Mouse (Mus musculus) hindbrain, postnatal 0 days (tissue): Measurements from ENCODE around the gene Olfr45. TPM values are rescaled to one million over a fixed set of nuclear protein-coding genes. Genes with fewer than 3 reads are reported as not detected.

Experiments
- ATAC-seq: fragments of 200-750 bp; cut with Nextera tagmentation; 2 replicates; pipeline ENCODE4 v1.8.0; 2017; ENCODE audit warnings: mild to moderate bottlenecking, moderate TSS enrichment, moderate library complexity
- DNase-seq: peaks from one replicate; pipeline ENCODE4 v3.0.0-alpha.2; 2015; ENCODE audit warnings: low spot score
- H3K27ac ChIP-seq: fragments of 300-500 bp; sonication (generic); 2 replicates; pipeline ENCODE4 v1.5.1; 2014; ENCODE audit warnings: mild to moderate bottlenecking
- H3K27me3 ChIP-seq: fragments of 300-500 bp; sonication (generic); 2 replicates; pipeline ENCODE4 v1.6.1; 2014; ENCODE audit warnings: low read length, mixed read lengths; ENCODE audit not compliant: insufficient read depth
- H3K36me3 ChIP-seq: fragments of 300-500 bp; sonication (generic); 2 replicates; pipeline ENCODE4 v1.6.1; 2014; ENCODE audit warnings: low read length, mixed read lengths; ENCODE audit not compliant: insufficient read depth
- H3K4me1 ChIP-seq: fragments of 300-500 bp; sonication (generic); 2 replicates; pipeline ENCODE4 v1.6.1; 2014; ENCODE audit warnings: antibody characterized with exemption, low read length, mixed read lengths; ENCODE audit not compliant: insufficient read depth
- H3K4me2 ChIP-seq: fragments of 300-500 bp; sonication (generic); 2 replicates; pipeline ENCODE4 v1.6.1; 2014; ENCODE audit warnings: low read depth, mild to moderate bottlenecking, low read length, moderate library complexity, mixed read lengths
- H3K4me3 ChIP-seq: fragments of 300-500 bp; sonication (generic); 2 replicates; pipeline ENCODE4 v1.5.1; 2014; ENCODE audit warnings: low read length
- H3K9ac ChIP-seq: fragments of 300-500 bp; sonication (generic); replicated peaks from 2 replicates; pipeline ENCODE4 v1.6.1; 2014; ENCODE audit warnings: mild to moderate bottlenecking, low read length, moderate library complexity, mixed read lengths
- H3K9me3 ChIP-seq: fragments of 300-500 bp; sonication (generic); 2 replicates; pipeline ENCODE4 v1.6.1; 2016; ENCODE audit warnings: low read length, mixed read lengths
- CTCF ChIP-seq: IDR thresholded peaks from 2 replicates; pipeline ENCODE4 v1.5.1; 2016; ENCODE audit warnings: antibody characterized with exemption, control low read depth, low read depth
- WGBS: fragments of 180-500 bp; shearing (Covaris S2); extraction: QIAGEN DNeasy Blood & Tissue Kit; methylation state at CpG from one replicate; pipeline ENCODE4 v1.1.7; 2014; 5-methylcytosine and 5-hydroxymethylcytosine counted together
- polyA plus RNA-seq: library from polyadenylated mRNA; unstranded; fragments of >200 nt; fragmentation: Nextera tagmentation; extraction: Ambion mirVana; gene quantifications from 2 replicates; pipeline ENCODE4 v1.2.1, GENCODE M21; 2015
- total RNA-seq: library from RNA; depleted of rRNA; stranded (reverse); fragments of >200 nt; gene quantifications from 2 replicates; pipeline ENCODE4 v1.2.3, GENCODE M21; 2014; rRNA removed

Olfr45 gene
- total and polyA plus RNA-seq, 2 experiments from 2014 or later: not detected

- Histone ChIP-seq H3K4me1 (no peaks in the 10 kb centered on the region), H3K27me3 (no peaks in the 10 kb centered on the region), H3K4me2 (no peak overlapping the region), H3K4me3 (no peak overlapping the region), H3K9ac (no peak overlapping the region), H3K9me3 (no peaks in the 10 kb centered on the region), H3K27ac (no peak overlapping the region), H3K36me3 (no peaks in the 10 kb centered on the region)
- no peak for TF ChIP-seq CTCF
- 17% methylated on average over 2 of the region's 2 CpGs for WGBS
- ATAC-seq: no peak
- peak; percentile 31 for DNase-seq
Measured at GRCm38 (mm10) chr7:140706348-140706747, 24.6 kb downstream of the Olfr45 start.

DNA sequence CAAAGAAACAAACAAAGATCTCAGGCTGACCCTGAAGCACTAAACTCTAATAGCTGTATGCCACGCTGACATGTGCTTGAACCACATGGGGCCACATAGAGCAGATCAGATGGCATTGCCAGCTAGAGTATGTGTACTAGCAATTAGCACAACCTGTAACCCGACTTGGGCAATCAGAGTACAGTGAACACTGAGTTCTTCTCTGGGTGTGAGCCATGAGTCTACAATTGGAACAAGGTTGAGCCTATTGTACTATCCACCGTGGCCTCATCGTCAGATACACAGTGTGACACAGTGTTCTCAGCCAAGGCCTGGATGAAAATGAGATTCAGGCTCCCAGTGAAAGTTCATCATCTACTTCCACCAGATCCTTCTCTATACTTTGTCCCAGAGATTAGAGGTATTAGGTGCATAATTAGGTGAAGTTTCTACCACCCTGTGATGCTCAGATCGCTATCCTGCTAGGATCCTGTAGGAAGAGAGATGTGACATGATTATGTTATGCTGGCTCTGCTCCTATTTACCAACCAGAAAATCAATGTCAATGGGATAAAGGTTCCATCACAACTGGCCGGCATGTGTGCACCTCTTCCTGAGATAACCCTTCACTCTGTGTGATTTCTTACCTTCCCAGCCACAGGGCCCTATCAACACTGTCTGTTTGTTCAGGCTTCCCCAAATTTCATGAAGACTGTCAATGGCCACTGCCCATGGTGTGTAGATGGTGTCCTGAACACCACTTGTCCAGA lies 26.0 kb downstream of the Olfr45 start:
- no peak for TF ChIP-seq CTCF
- WGBS: 75% methylated on average over 6 of the region's 6 CpGs
- Histone ChIP-seq H3K27me3 (no peaks in the 10 kb centered on the region), H3K4me3 (no peak overlapping the region), H3K9me3 (no peaks in the 10 kb centered on the region), H3K4me2 (no peak overlapping the region), H3K36me3 (no peaks in the 10 kb centered on the region), H3K9ac (no peak overlapping the region), H3K4me1 (no peaks in the 10 kb centered on the region), H3K27ac (no peak overlapping the region)
- DNase-seq: no peak
- no peak for ATAC-seq

GRCm38 (mm10) chr7:140717155-140718055 lies 35.7 kb downstream of the Olfr45 start:
- H3K27ac ChIP-seq: no peak overlapping the region
- 83% methylated on average over 7 of the region's 7 CpGs for WGBS
- DNase-seq (no peak), ATAC-seq (no peak)
- TF ChIP-seq CTCF: no peak
- no peaks in the 10 kb centered on the region for H3K9me3 ChIP-seq
- no peaks in the 10 kb centered on the region for H3K27me3 ChIP-seq
- H3K4me3 ChIP-seq: no peak overlapping the region
- H3K4me1 ChIP-seq: no peaks in the 10 kb centered on the region
- no peaks in the 10 kb centered on the region for H3K36me3 ChIP-seq
- H3K9ac ChIP-seq: no peak overlapping the region
- H3K4me2 ChIP-seq: no peak overlapping the region

DNA sequence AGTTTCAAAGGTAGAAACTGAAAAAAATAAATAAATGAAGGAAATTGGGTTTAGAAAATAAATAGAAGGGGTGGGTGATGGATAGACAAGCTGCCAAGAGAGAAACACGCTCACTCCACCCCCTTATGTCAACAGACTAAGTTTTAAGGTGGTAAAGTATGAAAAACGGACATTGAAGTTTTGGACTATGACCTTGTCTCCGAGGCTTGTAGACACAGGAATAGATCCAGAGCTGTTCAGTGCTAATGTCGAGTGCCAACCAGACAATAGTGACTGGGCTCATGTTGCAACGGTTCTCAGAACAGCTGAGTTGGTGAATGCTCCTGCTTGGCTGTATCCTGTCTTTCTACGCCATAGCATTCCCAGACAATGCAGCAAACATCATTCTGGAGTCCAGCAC lies 39.3 kb downstream of the Olfr45 start:
- Histone ChIP-seq H3K27me3 (no peaks in the 10 kb centered on the region), H3K4me1 (no peaks in the 10 kb centered on the region), H3K9ac (no peak overlapping the region), H3K4me2 (no peak overlapping the region), H3K9me3 (no peaks in the 10 kb centered on the region), H3K27ac (no peak overlapping the region), H3K36me3 (no peaks in the 10 kb centered on the region), H3K4me3 (no peak overlapping the region)
- whole genome bisulfite sequencing: 83% methylated on average over 6 of the region's 6 CpGs
- no peak for TF ChIP-seq CTCF
- DNase-seq (no peak), ATAC-seq (no peak)

DNA sequence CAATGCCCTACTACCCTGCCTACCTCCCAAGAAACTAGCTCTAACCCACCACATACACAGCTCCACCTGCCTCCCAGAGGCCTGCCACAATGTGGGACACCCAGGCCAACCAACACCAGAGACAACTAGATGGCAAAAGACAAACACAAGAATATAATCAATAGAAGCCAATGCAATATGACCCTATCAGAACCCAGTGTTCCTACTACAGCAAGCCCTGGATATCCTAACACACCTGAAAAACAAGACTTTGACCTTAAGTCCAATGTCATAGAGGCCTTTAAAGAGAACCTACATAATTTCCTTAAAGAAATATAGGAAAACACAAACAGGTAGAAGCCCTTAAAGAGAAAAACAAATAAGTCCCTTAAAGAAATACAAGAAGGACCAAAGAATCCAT lies 43.8 kb downstream of the Olfr45 start:
- Histone ChIP-seq H3K9ac (no peak overlapping the region), H3K4me1 (no peaks in the 10 kb centered on the region), H3K4me2 (no peak overlapping the region), H3K27me3 (no peaks in the 10 kb centered on the region), H3K9me3 (no peaks in the 10 kb centered on the region), H3K4me3 (no peak overlapping the region), H3K27ac (no peak overlapping the region), H3K36me3 (no peaks in the 10 kb centered on the region)
- DNase-seq (no peak), ATAC-seq (no peak)
- TF ChIP-seq CTCF: no peak

GRCm38 (mm10) chr7:140733162-140733561 lies 51.4 kb downstream of the Olfr45 start:
- DNase-seq (no peak), ATAC-seq (no peak)
- Histone ChIP-seq H3K4me2 (no peak overlapping the region), H3K27me3 (no peaks in the 10 kb centered on the region), H3K9ac (no peak overlapping the region), H3K27ac (no peak overlapping the region), H3K9me3 (no peaks in the 10 kb centered on the region), H3K36me3 (no peaks in the 10 kb centered on the region), H3K4me1 (no peaks in the 10 kb centered on the region), H3K4me3 (no peak overlapping the region)
- 73% methylated on average over 2 of the region's 2 CpGs for WGBS
- TF ChIP-seq CTCF: no peak

Other genes with a start within 250 kb of the Olfr45 start
- gene Olfr533, start 218.6 kb upstream of the Olfr45 start, total RNA-seq: not detected in 2 replicates
- gene Olfr533, start 218.6 kb upstream of the Olfr45 start, polyA plus RNA-seq: not detected in 2 replicates
- not detected in 2 replicates for gene Olfr535, start 197.7 kb upstream of the Olfr45 start, total RNA-seq
- gene Olfr535, start 197.7 kb upstream of the Olfr45 start, polyA plus RNA-seq: not detected in 2 replicates
- gene Olfr536, start 174.6 kb upstream of the Olfr45 start, total RNA-seq: not detected in 2 replicates
- not detected in 2 replicates for gene Olfr536, start 174.6 kb upstream of the Olfr45 start, polyA plus RNA-seq
- gene Olfr538, start 114.1 kb upstream of the Olfr45 start, total RNA-seq: not detected in 2 replicates
- gene Olfr538, start 114.1 kb upstream of the Olfr45 start, polyA plus RNA-seq: not detected in 2 replicates
- not detected in 2 replicates for gene Olfr46, start 80.7 kb upstream of the Olfr45 start, total RNA-seq
- 0.03 TPM in 1 of 2 replicates, not detected in the other for gene Olfr46, start 80.7 kb upstream of the Olfr45 start, polyA plus RNA-seq
- not detected in 2 replicates for gene Olfr61, start 53.0 kb upstream of the Olfr45 start, total RNA-seq
- gene Olfr61, start 53.0 kb upstream of the Olfr45 start, polyA plus RNA-seq: not detected in 2 replicates
- gene Olfr53, start 35.5 kb upstream of the Olfr45 start, total RNA-seq: not detected in 2 replicates
- not detected in 2 replicates for gene Olfr53, start 35.5 kb upstream of the Olfr45 start, polyA plus RNA-seq
- gene Olfr539, start 22.0 kb upstream of the Olfr45 start, total RNA-seq: 0.05 TPM in 1 of 2 replicates, not detected in the other
- 0.01 TPM in 1 of 2 replicates, not detected in the other for gene Olfr539, start 22.0 kb upstream of the Olfr45 start, polyA plus RNA-seq
- gene Olfr541, start 15.3 kb downstream of the Olfr45 start, total RNA-seq: not detected in 2 replicates
- not detected in 2 replicates for gene Olfr541, start 15.3 kb downstream of the Olfr45 start, polyA plus RNA-seq
- not detected in 2 replicates for gene Cyp2e1, start 81.8 kb downstream of the Olfr45 start, total RNA-seq
- gene Cyp2e1, start 81.8 kb downstream of the Olfr45 start, polyA plus RNA-seq: not detected in 2 replicates
- gene Syce1, start 105.9 kb downstream of the Olfr45 start, total RNA-seq: 0.29 TPM in 1 of 2 replicates, not detected in the other
- gene Syce1, start 105.9 kb downstream of the Olfr45 start, polyA plus RNA-seq: 0.59 and 0.68 TPM in 2 replicates
- gene Zfp941, start 140.2 kb downstream of the Olfr45 start, total RNA-seq: 20.2 and 23.7 TPM in 2 replicates
- gene Zfp941, start 140.2 kb downstream of the Olfr45 start, polyA plus RNA-seq: 19.3 and 20.0 TPM in 2 replicates
- gene Urah, start 153.1 kb downstream of the Olfr45 start, total RNA-seq: 0.37 TPM in 1 of 2 replicates, not detected in the other
- 0.43 and 0.80 TPM in 2 replicates for gene Urah, start 153.1 kb downstream of the Olfr45 start, polyA plus RNA-seq
- not detected in 2 replicates for gene Scgb1c1, start 163.6 kb downstream of the Olfr45 start, total RNA-seq
- 0.61 TPM in 1 of 2 replicates, not detected in the other for gene Scgb1c1, start 163.6 kb downstream of the Olfr45 start, polyA plus RNA-seq
- gene Odf3, start 165.9 kb downstream of the Olfr45 start, total RNA-seq: 0.18 and 0.42 TPM in 2 replicates
- 0.19 and 0.43 TPM in 2 replicates for gene Odf3, start 165.9 kb downstream of the Olfr45 start, polyA plus RNA-seq
- gene Gm45785, start 174.4 kb downstream of the Olfr45 start, total RNA-seq: 0.47 and 1.9 TPM in 2 replicates
- gene Gm45785, start 174.4 kb downstream of the Olfr45 start, polyA plus RNA-seq: not detected in 2 replicates
- 91.8 and 117 TPM in 2 replicates for gene Ric8a, start 175.0 kb downstream of the Olfr45 start, total RNA-seq
- gene Ric8a, start 175.0 kb downstream of the Olfr45 start, polyA plus RNA-seq: 85.8 and 89.9 TPM in 2 replicates
- 17.8 and 18.9 TPM in 2 replicates for gene Bet1l, start 175.6 kb downstream of the Olfr45 start, total RNA-seq
- 47.1 and 52.6 TPM in 2 replicates for gene Bet1l, start 175.6 kb downstream of the Olfr45 start, polyA plus RNA-seq
- gene Psmd13, start 200.0 kb downstream of the Olfr45 start, total RNA-seq: 104 and 113 TPM in 2 replicates
- 259 and 275 TPM in 2 replicates for gene Psmd13, start 200.0 kb downstream of the Olfr45 start, polyA plus RNA-seq
- 56.3 and 71.6 TPM in 2 replicates for gene Sirt3, start 200.4 kb downstream of the Olfr45 start, total RNA-seq
- gene Sirt3, start 200.4 kb downstream of the Olfr45 start, polyA plus RNA-seq: 74.6 and 75.6 TPM in 2 replicates
- gene Cox8b, start 218.5 kb downstream of the Olfr45 start, total RNA-seq: not detected in 2 replicates
- not detected in 2 replicates for gene Cox8b, start 218.5 kb downstream of the Olfr45 start, polyA plus RNA-seq
- 1.1 and 1.6 TPM in 2 replicates for gene Nlrp6, start 239.0 kb downstream of the Olfr45 start, total RNA-seq
- 0.61 and 0.78 TPM in 2 replicates for gene Nlrp6, start 239.0 kb downstream of the Olfr45 start, polyA plus RNA-seq